Mouse (Mus musculus) heart, adult 9 months (tissue): Measurements from ENCODE around the gene Pias3.
"Not testable (repeated sequence)": the region's sequence is repeated elsewhere in the genome, so short reads cannot be mapped to it uniquely, and the experiment has no call there.

Experiments
- DNase-seq, 2 experiments: peaks; one replicate each; pipeline ENCODE4 v3.0.0; 2022; ENCODE audit warnings: low spot score in 2 of 2

Gene Pias3

GRCm38 (mm10) chr3:96728634-96729402 lies 32.6 kb downstream of the Pias3 start:
- DNase-seq, result no peak

DNA sequence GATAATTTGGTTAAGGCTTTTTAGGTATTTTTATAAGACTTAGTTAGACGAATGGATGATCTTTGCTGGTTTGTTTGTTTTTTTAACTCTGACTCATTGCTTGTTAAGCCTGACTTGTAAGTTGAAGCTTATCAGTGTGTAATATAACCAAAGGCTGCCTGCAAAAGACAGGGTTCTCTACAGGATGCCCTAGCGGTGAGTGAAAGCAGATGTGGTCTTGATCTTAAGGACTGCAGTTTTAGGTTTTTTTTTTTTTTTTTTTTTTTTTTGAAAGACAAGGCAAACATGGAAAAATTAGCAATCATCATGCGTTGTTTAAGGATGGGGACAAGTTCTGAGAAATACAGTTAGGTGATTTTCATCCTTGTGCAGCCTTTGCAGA lies 33.2 kb downstream of the Pias3 start:
- no peak for DNase-seq

GRCm38 (mm10) chr3:96730785-96731184 lies 34.6 kb downstream of the Pias3 start:
- no peak for DNase-seq

DNA sequence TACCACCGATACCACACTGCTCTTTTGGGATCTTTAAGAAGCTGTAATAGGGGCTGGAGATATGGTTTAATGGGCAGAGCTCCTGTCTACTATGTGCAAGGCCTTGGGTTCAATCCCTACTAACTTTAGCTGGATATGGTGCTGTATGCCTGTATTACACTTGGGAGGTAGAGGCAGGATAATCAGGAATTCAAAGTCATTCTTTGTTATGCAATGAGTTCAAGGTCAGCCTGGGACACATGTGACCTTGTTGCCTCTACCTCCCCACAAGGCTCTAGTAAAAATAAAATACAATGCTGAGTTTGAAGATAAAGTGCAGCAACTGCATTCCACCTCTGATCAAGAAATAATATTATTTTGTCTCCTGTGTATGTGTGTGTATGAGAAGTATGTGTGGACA lies 37.8 kb downstream of the Pias3 start:
- no peak for DNase-seq

DNA sequence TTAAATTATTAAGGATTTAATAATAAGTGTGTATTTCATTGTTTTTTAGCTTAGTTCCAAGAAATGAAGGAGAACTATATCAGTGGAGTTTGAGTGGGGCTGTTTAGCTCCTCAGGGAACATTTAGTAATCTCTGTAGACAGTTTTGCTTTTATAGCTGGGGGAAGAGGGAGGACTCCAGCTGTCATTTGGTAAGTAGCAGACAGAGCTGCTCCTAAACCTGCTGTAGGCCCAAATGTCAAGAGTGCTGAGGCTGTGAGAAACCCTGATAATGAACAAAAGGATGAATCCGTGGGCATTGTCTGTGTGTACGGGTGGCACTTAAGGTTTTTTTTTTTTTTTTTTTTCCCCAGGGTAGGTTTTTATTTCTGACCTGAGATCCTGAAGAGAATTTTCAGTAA lies 39.0 kb downstream of the Pias3 start:
- DNase-seq, result no peak

- DNase-seq, result no peak
These were observed 41.0 kb downstream of the Pias3 start for GRCm38 (mm10) chr3:96737013-96737740.

- DNase-seq, result no peak
These were observed 41.8 kb downstream of the Pias3 start for GRCm38 (mm10) chr3:96737995-96738394.

DNA sequence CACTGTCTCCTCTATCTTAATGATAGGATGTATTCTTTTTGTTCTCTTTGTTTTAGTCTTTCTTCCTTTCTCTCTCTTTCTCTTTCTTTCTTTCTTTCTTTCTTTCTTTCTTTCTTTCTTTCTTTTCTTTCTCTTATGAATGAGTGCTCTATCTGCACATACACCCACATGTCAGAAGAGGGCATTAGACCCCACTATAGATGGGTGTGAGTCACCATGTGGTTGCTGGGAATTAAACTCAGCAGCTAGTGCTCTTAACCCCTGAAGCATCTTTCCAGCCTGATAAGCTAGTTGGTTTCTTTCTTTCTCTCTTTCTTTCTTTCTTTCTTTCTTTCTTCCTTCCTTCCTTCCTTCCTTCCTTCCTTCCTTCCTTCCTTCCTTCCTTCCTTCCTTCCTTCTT lies 44.1 kb downstream of the Pias3 start:
- not testable (repeated sequence) for DNase-seq

GRCm38 (mm10) chr3:96744348-96744747 lies 48.2 kb downstream of the Pias3 start:
- DNase-seq, result no peak

DNA sequence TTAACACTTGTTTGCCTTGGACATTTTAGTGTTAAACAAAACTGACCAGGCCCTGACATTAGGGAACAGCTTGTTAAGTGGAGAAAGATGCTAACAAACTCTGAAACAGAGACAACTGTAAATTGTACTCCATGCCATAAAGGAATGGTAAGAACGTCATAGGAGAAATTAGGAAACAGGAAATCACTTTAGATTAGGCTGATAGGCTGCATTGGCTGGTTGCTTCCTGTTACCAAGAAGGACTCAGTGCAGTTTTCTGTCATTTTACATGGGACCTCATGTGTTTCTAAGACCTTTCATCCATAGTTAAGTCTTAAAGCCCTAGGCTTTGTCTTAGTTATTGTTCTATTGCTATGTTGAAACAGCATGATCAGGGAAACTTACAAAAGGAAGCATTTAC lies 50.6 kb downstream of the Pias3 start:
- DNase-seq, result no peak
